Mouse (Mus musculus): Measurements from ENCODE around the gene Agap1. TPM values are rescaled to one million over a fixed set of nuclear protein-coding genes. Genes with fewer than 3 reads are reported as not detected.

The Agap1 gene
- polyA plus RNA-seq, 1 experiment: 31.6 TPM

GRCm38 (mm10) chr1:89671110-89671787 lies 216.6 kb downstream of the Agap1 start:
- Histone ChIP-seq H3K27ac (ENCODE audit: insufficient read depth, low read depth, low read length) (no peak overlapping the region), H3K4me1 (ENCODE audit: control insufficient read depth, insufficient read depth, low read length) (no peaks in the 10 kb centered on the region), H3K27me3 (replicated peaks; ENCODE audit: control insufficient read depth, insufficient read depth, low read length) (no peaks in the 10 kb centered on the region), H3K36me3 (ENCODE audit: control insufficient read depth, insufficient read depth, low read length) (no peaks in the 10 kb centered on the region; the same call in 1 of the 2 replicates), H3K4me3 (ENCODE audit: insufficient read depth, low read depth, low read length) (no peak overlapping the region)
- no peak for TF ChIP-seq CTCF (conservative IDR thresholded peaks at IDR 0.05; ENCODE audit: insufficient read depth, insufficient read length, low read depth, low read length)
- TF ChIP-seq POLR2A (IDR thresholded peaks at IDR 0.05; ENCODE audit: low read depth, low read length): no peak
- WGBS: 84% methylated on average over 26 of the region's 26 CpGs
- DNase-seq: no peak

DNA sequence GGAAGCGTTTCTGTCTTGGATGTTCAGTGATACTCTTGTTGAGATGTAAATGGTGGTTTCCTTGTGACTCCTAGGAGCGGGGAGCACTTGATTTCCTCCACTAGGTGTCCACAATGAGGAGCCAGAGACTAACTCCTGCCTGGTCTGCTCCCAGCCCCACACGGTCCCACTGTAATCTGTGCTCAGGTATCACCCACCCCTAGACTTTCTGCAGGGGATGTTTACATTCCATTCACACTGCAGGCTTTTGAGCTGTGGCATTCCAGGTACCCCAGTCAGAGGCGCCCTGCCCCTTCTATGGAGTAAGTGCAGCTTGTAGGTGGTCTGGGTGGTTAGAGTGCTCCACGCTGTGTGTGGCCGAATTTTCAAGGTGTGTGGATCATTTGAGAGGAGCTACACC lies 218.5 kb downstream of the Agap1 start:
- TF ChIP-seq POLR2A (IDR thresholded peaks at IDR 0.05; ENCODE audit: low read depth, low read length): no peak
- no peak for TF ChIP-seq CTCF (conservative IDR thresholded peaks at IDR 0.05; ENCODE audit: insufficient read depth, insufficient read length, low read depth, low read length)
- Histone ChIP-seq H3K27ac (ENCODE audit: insufficient read depth, low read depth, low read length) (no peak overlapping the region), H3K27me3 (replicated peaks; ENCODE audit: control insufficient read depth, insufficient read depth, low read length) (no peaks in the 10 kb centered on the region), H3K36me3 (ENCODE audit: control insufficient read depth, insufficient read depth, low read length) (no peaks in the 10 kb centered on the region; the same call in 1 of the 2 replicates), H3K4me3 (ENCODE audit: insufficient read depth, low read depth, low read length) (no peak overlapping the region), H3K4me1 (ENCODE audit: control insufficient read depth, insufficient read depth, low read length) (no peaks in the 10 kb centered on the region)
- 93% methylated on average over 6 of the region's 6 CpGs for WGBS
- no peak for DNase-seq

DNA sequence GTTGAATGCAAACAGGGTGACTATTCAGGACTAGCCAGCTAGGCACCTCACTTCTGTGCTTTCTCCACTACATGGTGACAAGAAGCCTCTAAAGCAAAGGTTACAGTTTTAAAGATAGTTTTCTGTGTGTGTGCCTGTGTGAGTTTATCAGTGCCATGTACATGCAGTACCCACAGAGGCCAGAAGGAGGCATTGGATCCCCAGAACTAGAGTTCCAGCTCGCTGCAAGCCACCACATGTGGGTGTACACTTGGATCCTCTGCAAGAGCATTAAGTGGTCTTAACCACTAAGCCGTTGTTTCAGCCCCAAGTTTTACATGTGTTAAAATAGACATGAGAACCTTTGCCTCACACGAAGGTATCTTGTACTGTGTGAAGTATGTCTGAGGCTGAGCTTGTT lies 219.1 kb downstream of the Agap1 start:
- TF ChIP-seq CTCF (conservative IDR thresholded peaks at IDR 0.05; ENCODE audit: insufficient read depth, insufficient read length, low read depth, low read length) (peak; percentile 43), POLR2A (IDR thresholded peaks at IDR 0.05; ENCODE audit: low read depth, low read length) (no peak)
- no peaks in the 10 kb centered on the region for H3K4me1 ChIP-seq (ENCODE audit: control insufficient read depth, insufficient read depth, low read length)
- 96% methylated on average over 3 of the region's 3 CpGs for WGBS
- DNase-seq: peak; percentile 17
- no peak overlapping the region for H3K4me3 ChIP-seq (ENCODE audit: insufficient read depth, low read depth, low read length)
- no peak overlapping the region for H3K27ac ChIP-seq (ENCODE audit: insufficient read depth, low read depth, low read length)
- no peaks in the 10 kb centered on the region; the same call in 1 of the 2 replicates for H3K36me3 ChIP-seq (ENCODE audit: control insufficient read depth, insufficient read depth, low read length)
- no peaks in the 10 kb centered on the region for H3K27me3 ChIP-seq (replicated peaks; ENCODE audit: control insufficient read depth, insufficient read depth, low read length)

DNA sequence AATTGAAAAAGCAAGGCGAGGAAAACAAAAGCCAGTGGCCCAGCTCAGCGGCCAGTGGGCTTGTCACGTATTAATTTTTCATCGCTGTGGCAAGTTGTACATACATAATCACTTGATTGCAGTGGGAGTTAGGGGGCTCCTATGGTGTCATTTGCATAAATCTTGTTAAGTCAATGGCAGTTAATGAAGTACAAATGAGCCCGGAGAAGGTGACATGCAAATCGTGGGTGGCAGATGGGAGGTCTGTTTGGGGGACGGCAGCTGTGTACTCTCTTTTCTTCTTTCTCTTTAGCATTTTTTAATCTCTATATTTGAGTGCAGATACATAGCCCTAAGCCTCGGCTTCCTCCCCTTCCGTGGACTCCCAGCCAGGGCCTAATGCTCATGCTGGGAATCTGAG lies 220.1 kb downstream of the Agap1 start:
- Histone ChIP-seq H3K36me3 (ENCODE audit: control insufficient read depth, insufficient read depth, low read length) (no peaks in the 10 kb centered on the region; the same call in 1 of the 2 replicates), H3K4me3 (ENCODE audit: insufficient read depth, low read depth, low read length) (no peak overlapping the region), H3K4me1 (ENCODE audit: control insufficient read depth, insufficient read depth, low read length) (no peaks in the 10 kb centered on the region), H3K27me3 (replicated peaks; ENCODE audit: control insufficient read depth, insufficient read depth, low read length) (no peaks in the 10 kb centered on the region), H3K27ac (ENCODE audit: insufficient read depth, low read depth, low read length) (no peak overlapping the region)
- 90% methylated on average over 9 of the region's 9 CpGs for WGBS
- TF ChIP-seq POLR2A (IDR thresholded peaks at IDR 0.05; ENCODE audit: low read depth, low read length) (no peak), CTCF (conservative IDR thresholded peaks at IDR 0.05; ENCODE audit: insufficient read depth, insufficient read length, low read depth, low read length) (no peak)
- no peak for DNase-seq

- H3K4me1 ChIP-seq (ENCODE audit: control insufficient read depth, insufficient read depth, low read length): no peaks in the 10 kb centered on the region
- TF ChIP-seq CTCF (conservative IDR thresholded peaks at IDR 0.05; ENCODE audit: insufficient read depth, insufficient read length, low read depth, low read length) (peak; percentile 52; the same call in 1 of the 2 replicates), POLR2A (IDR thresholded peaks at IDR 0.05; ENCODE audit: low read depth, low read length) (no peak)
- H3K27ac ChIP-seq (ENCODE audit: insufficient read depth, low read depth, low read length): no peak overlapping the region
- peak; percentile 36 for DNase-seq
- WGBS: 74% methylated on average over 4 of the region's 4 CpGs
- no peaks in the 10 kb centered on the region for H3K27me3 ChIP-seq (replicated peaks; ENCODE audit: control insufficient read depth, insufficient read depth, low read length)
- no peaks in the 10 kb centered on the region; the same call in 1 of the 2 replicates for H3K36me3 ChIP-seq (ENCODE audit: control insufficient read depth, insufficient read depth, low read length)
- H3K4me3 ChIP-seq (ENCODE audit: insufficient read depth, low read depth, low read length): no peak overlapping the region
Measured at GRCm38 (mm10) chr1:89676411-89676810, 221.8 kb downstream of the Agap1 start.

DNA sequence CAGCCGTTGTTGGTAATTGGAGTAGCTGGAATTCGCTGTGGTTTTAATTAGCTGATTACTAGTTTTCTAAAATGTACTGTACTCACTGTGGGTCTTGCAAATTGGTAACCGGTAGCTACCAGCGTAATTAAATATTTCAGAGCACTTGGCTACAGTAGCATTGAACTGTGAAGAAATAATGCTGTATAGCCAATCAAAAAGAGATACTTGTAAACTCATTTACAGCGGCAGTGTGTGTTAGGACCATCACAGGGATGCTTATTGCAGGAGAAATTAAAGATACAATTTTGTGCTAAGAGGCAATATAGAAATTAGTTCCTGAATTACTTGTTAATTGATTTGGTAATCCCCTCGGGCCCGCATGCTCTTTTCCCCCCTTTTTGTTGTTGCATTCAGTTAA lies 226.1 kb downstream of the Agap1 start:
- no peak for DNase-seq
- WGBS: 70% methylated on average over 7 of the region's 7 CpGs
- no peak overlapping the region for H3K27ac ChIP-seq (ENCODE audit: insufficient read depth, low read depth, low read length)
- TF ChIP-seq POLR2A (IDR thresholded peaks at IDR 0.05; ENCODE audit: low read depth, low read length): no peak
- no peak for TF ChIP-seq CTCF (conservative IDR thresholded peaks at IDR 0.05; ENCODE audit: insufficient read depth, insufficient read length, low read depth, low read length)
- no peaks in the 10 kb centered on the region for H3K36me3 ChIP-seq (ENCODE audit: control insufficient read depth, insufficient read depth, low read length)
- H3K4me3 ChIP-seq (ENCODE audit: insufficient read depth, low read depth, low read length): no peak overlapping the region
- H3K4me1 ChIP-seq (ENCODE audit: control insufficient read depth, insufficient read depth, low read length): peaks cover 2% of the 10 kb centered on the region; the same call in 1 of the 2 replicates
- H3K27me3 ChIP-seq (replicated peaks; ENCODE audit: control insufficient read depth, insufficient read depth, low read length): no peaks in the 10 kb centered on the region

DNA sequence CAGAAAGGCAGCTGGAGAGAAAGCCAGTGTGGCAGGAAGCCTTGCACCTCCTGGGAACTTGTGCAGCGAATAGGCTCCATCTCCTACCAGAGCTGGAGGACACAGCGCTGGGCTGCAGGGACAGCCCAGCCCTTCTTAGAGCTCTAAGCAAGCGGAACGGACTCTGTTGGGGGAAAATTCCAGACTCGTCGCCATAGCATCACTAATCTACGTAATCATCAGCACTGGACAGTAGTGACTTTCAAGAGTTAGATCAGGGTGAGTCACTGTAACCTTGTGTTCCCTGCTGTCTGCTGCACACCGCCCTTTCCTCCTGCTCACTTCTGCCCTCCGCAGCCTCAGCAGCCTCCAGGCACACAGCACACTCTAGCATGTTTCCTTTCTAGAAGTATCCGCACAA lies 234.3 kb downstream of the Agap1 start:
- 67% methylated on average over 10 of the region's 10 CpGs for WGBS
- H3K4me3 ChIP-seq (ENCODE audit: insufficient read depth, low read depth, low read length): no peak overlapping the region
- TF ChIP-seq CTCF (conservative IDR thresholded peaks at IDR 0.05; ENCODE audit: insufficient read depth, insufficient read length, low read depth, low read length): no peak
- TF ChIP-seq POLR2A (IDR thresholded peaks at IDR 0.05; ENCODE audit: low read depth, low read length): no peak
- H3K36me3 ChIP-seq (ENCODE audit: control insufficient read depth, insufficient read depth, low read length): no peaks in the 10 kb centered on the region
- H3K4me1 ChIP-seq (ENCODE audit: control insufficient read depth, insufficient read depth, low read length): no peaks in the 10 kb centered on the region
- DNase-seq: no peak
- H3K27me3 ChIP-seq (replicated peaks; ENCODE audit: control insufficient read depth, insufficient read depth, low read length): no peaks in the 10 kb centered on the region
- H3K27ac ChIP-seq (ENCODE audit: insufficient read depth, low read depth, low read length): no peak overlapping the region

Measured in kidney, adult 2 months (tissue).